Mouse (Mus musculus): ENCODE measurements around the gene Grm1.

GRCm38 (mm10) chr10:10944003-10944402 is 138.2 kb downstream of the Grm1 start:
- no peak for TF ChIP-seq CTCF (IDR thresholded peaks at IDR 0.05; ENCODE audit: control insufficient read depth, insufficient read depth, insufficient read length)
- TF ChIP-seq USF1 (IDR thresholded peaks at IDR 0.05; ENCODE audit: low read depth) = no peak
- TF ChIP-seq MAX (IDR thresholded peaks at IDR 0.05) = no peak
- no peak for TF ChIP-seq FOSL1 (IDR thresholded peaks at IDR 0.05; ENCODE audit: insufficient read depth, low read length, poor library complexity, severe bottlenecking)
- no peak for TF ChIP-seq CEBPB (IDR thresholded peaks at IDR 0.05; ENCODE audit: low read depth)
